Comparison of ENCODE assay signal across 19 mouse cellular contexts in the genomic region with DNA sequence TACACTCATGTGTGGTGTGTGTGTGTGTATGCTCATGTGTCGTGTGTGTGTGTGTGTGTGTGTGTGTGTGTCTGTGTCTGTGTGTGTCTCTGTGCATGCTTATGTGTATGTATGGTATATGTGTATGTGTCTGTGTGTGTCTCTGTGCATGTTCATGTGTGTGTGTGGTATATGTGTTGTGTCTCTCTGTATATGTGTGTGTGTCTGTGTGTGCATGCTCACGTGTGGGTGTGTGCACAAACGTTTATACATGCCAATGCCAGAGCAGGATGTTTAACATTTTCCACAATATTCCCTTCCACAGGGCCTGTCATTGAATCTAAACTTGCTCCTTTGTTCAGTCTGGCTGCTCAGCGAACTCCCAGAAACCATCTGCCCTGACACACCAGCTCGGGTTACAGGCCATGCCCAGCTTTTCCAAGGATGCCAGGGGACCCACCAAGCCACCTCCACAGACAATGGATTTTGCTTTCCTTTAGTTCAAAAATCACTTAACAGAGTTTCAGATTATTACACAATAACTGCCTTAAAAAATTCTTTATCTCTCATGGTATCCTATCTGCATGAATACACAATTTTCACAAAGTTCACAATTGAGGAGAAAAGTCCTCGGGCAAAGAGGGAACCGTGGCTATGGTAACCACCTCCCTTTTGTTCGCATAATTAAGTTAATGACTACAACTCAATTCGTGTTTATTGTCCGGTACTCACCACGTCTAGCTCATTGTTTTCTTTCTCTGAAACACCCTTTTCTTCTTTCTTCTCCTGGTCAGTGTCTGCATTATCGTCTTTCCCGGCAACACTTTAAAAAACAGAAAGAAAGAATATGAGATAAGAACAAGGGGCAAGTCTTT.
A peak's percentile ranks its signal among the peaks of the same experiment; 100 is the strongest.
DNase-seq lines count a peak whose midpoint lies in the region; ATAC-seq and TF ChIP-seq lines count a peak whose summit lies in the region.
"Had no signal": no experiment of that assay in that cellular context is flagged by ENCODE, and none has a peak within 500 bp of the region (broad histone marks: within the 10 kb centered on the region; RNA-seq: fewer than 3 reads in every experiment).

No protein-coding gene starts in this region.

- H3K9me3 ChIP-seq in forebrain, embryonic 10.5 days = no peaks in the 10 kb centered on the region
- H3K9me3 ChIP-seq in forebrain, postnatal 0 days (ENCODE audit: low read length) = no peaks in the 10 kb centered on the region
- H3K9me3 ChIP-seq in neural tube, embryonic 11.5 days (ENCODE audit: control insufficient read depth, low read length) = no peaks in the 10 kb centered on the region
- H3K9me3 ChIP-seq in forebrain, embryonic 15.5 days = no peaks in the 10 kb centered on the region
- no peaks in the 10 kb centered on the region for H3K9me3 ChIP-seq in intestine, postnatal 0 days (ENCODE audit: control insufficient read depth)
- H3K9me3 ChIP-seq: heart, embryonic 12.5 days; limb, embryonic 13.5 days; liver, embryonic 15.5 days had no signal

- no peaks in the 10 kb centered on the region for H3K27me3 ChIP-seq in forebrain, embryonic 10.5 days (ENCODE audit: poor library complexity, severe bottlenecking)
- H3K27me3 ChIP-seq in forebrain, postnatal 0 days (ENCODE audit: insufficient read depth, low read length) = no peaks in the 10 kb centered on the region
- no peaks in the 10 kb centered on the region for H3K27me3 ChIP-seq in neural tube, embryonic 11.5 days (ENCODE audit: control insufficient read depth, insufficient read depth, low read length)
- no peaks in the 10 kb centered on the region for H3K27me3 ChIP-seq in forebrain, embryonic 15.5 days
- no peaks in the 10 kb centered on the region for H3K27me3 ChIP-seq in intestine, postnatal 0 days (replicated peaks; ENCODE audit: control insufficient read depth, insufficient read depth, low read length)
- H3K27me3 ChIP-seq: CH12.LX; heart, embryonic 12.5 days; limb, embryonic 13.5 days; liver, embryonic 15.5 days had no signal

- WGBS in forebrain, embryonic 10.5 days = 39% methylated on average over 13 of the region's 13 CpGs
- 16% methylated on average over 13 of the region's 13 CpGs for WGBS in forebrain, postnatal 0 days
- WGBS in neural tube, embryonic 11.5 days = 29% methylated on average over 13 of the region's 13 CpGs
- 9% methylated on average over 13 of the region's 13 CpGs for WGBS in forebrain, embryonic 15.5 days
- 76% methylated on average over 13 of the region's 13 CpGs for WGBS in intestine, postnatal 0 days

- no peak overlapping the region for H3K9ac ChIP-seq in forebrain, postnatal 0 days
- no peak overlapping the region for H3K9ac ChIP-seq in neural tube, embryonic 11.5 days (ENCODE audit: low read length)
- H3K9ac ChIP-seq in forebrain, embryonic 15.5 days (replicated peaks) = no peak overlapping the region
- H3K9ac ChIP-seq in intestine, postnatal 0 days (ENCODE audit: low read depth, low read length) = no peak overlapping the region
- H3K9ac ChIP-seq: heart, embryonic 12.5 days; limb, embryonic 13.5 days; liver, embryonic 15.5 days had no signal

- H3K4me1 ChIP-seq in forebrain, embryonic 10.5 days = peaks cover 26% of the 10 kb centered on the region
- H3K4me1 ChIP-seq in forebrain, postnatal 0 days (ENCODE audit: insufficient read depth) = no peaks in the 10 kb centered on the region
- H3K4me1 ChIP-seq in neural tube, embryonic 11.5 days (ENCODE audit: control insufficient read depth, insufficient read depth, low read length) = no peaks in the 10 kb centered on the region
- H3K4me1 ChIP-seq in forebrain, embryonic 15.5 days = peaks cover 3% of the 10 kb centered on the region; the same call in 1 of the 2 replicates
- no peaks in the 10 kb centered on the region for H3K4me1 ChIP-seq in intestine, postnatal 0 days (replicated peaks; ENCODE audit: control insufficient read depth, insufficient read depth, low read length)
- H3K4me1 ChIP-seq: heart, embryonic 12.5 days; liver, embryonic 15.5 days had no signal

- no peak overlapping the region for H3K4me2 ChIP-seq in forebrain, postnatal 0 days (ENCODE audit: low read depth)
- no peak overlapping the region for H3K4me2 ChIP-seq in neural tube, embryonic 11.5 days (ENCODE audit: low read depth)
- no peak overlapping the region for H3K4me2 ChIP-seq in forebrain, embryonic 15.5 days (replicated peaks)
- H3K4me2 ChIP-seq in intestine, postnatal 0 days (replicated peaks; ENCODE audit: low read depth) = no peak overlapping the region
- H3K4me2 ChIP-seq: heart, embryonic 12.5 days; liver, embryonic 15.5 days had no signal

- peak overlapping the region; percentile 45 for H3K27ac ChIP-seq in forebrain, embryonic 10.5 days
- H3K27ac ChIP-seq in forebrain, postnatal 0 days (ENCODE audit: low read depth, low read length) = no peak overlapping the region
- peak overlapping the region; percentile 53; the same call in 1 of the 2 replicates for H3K27ac ChIP-seq in neural tube, embryonic 11.5 days (ENCODE audit: low read depth, low read length)
- H3K27ac ChIP-seq in forebrain, embryonic 15.5 days (replicated peaks) = peak overlapping the region; percentile 35; the same call in 1 of the 2 replicates
- H3K27ac ChIP-seq in intestine, postnatal 0 days (ENCODE audit: low read depth, low read length) = no peak overlapping the region
- H3K27ac ChIP-seq: limb, embryonic 13.5 days; liver, embryonic 15.5 days had no signal

- TF ChIP-seq CTCF in forebrain, postnatal 0 days (IDR thresholded peaks at IDR 0.05; ENCODE audit: low read depth) = no peak
- TF ChIP-seq CTCF in intestine, postnatal 0 days (IDR thresholded peaks at IDR 0.05; ENCODE audit: low read depth) = no peak

- peaks cover 65% of the 10 kb centered on the region for H3K36me3 ChIP-seq in forebrain, embryonic 10.5 days (replicated peaks)
- peaks cover 44% of the 10 kb centered on the region for H3K36me3 ChIP-seq in forebrain, postnatal 0 days (ENCODE audit: insufficient read depth)
- H3K36me3 ChIP-seq in neural tube, embryonic 11.5 days (ENCODE audit: control insufficient read depth, insufficient read depth, low read length) = peaks cover 15% of the 10 kb centered on the region
- H3K36me3 ChIP-seq in forebrain, embryonic 15.5 days = peaks cover 57% of the 10 kb centered on the region
- peaks cover 30% of the 10 kb centered on the region for H3K36me3 ChIP-seq in intestine, postnatal 0 days (ENCODE audit: control insufficient read depth, insufficient read depth)

- DNase-seq in forebrain, embryonic 10.5 days (ENCODE audit: extremely low spot score, low spot score) = peak; percentile 52
- DNase-seq in forebrain, postnatal 0 days = no peak
- peak; percentile 28 for DNase-seq in neural tube, embryonic 11.5 days (ENCODE audit: low spot score)
- DNase-seq in neural tube, embryonic 10.5 days (ENCODE audit: extremely low spot score, low spot score) = no peak
- peak; percentile 91 for DNase-seq in retina, postnatal 1 day
- no peak for DNase-seq in layer of hippocampus, postnatal 10 days (ENCODE audit: low spot score in 2 of 2)
- DNase-seq: adrenal gland, postnatal 25 days; cerebellum, adult 9-10 months; heart, postnatal 4 days; kidney, adult 8-10 months; lung, postnatal 14 days; thymus, postnatal 4 days had no signal

- no peak for ATAC-seq in forebrain, postnatal 0 days
- peak; percentile 45; the same call in 1 of the 2 replicates for ATAC-seq in neural tube, embryonic 11.5 days (ENCODE audit: insufficient read depth, low FRiP score, low TSS enrichment)
- ATAC-seq in forebrain, embryonic 15.5 days (replicated peaks) = no peak; the same call in 1 of the 2 replicates
- no peak for ATAC-seq in intestine, postnatal 0 days
- ATAC-seq: activated CD4-positive, CD25-positive, alpha-beta regulatory T cell, adult 4 months had no signal

- no peak overlapping the region for H3K4me3 ChIP-seq in forebrain, embryonic 10.5 days
- H3K4me3 ChIP-seq in forebrain, postnatal 0 days (ENCODE audit: low read depth, low read length) = no peak overlapping the region
- H3K4me3 ChIP-seq in neural tube, embryonic 11.5 days (ENCODE audit: low read depth, low read length) = no peak overlapping the region
- no peak overlapping the region for H3K4me3 ChIP-seq in forebrain, embryonic 15.5 days
- H3K4me3 ChIP-seq in intestine, postnatal 0 days (ENCODE audit: low read depth, low read length) = no peak overlapping the region
- H3K4me3 ChIP-seq: heart, embryonic 12.5 days; limb, embryonic 13.5 days; liver, embryonic 15.5 days had no signal

Comparison
In these comparisons a context has a peak if more than half of its experiments do, and no peak if none do; other contexts are left out.
1. DNase-seq: peak in forebrain, embryonic 10.5 days (single experiment), neural tube, embryonic 11.5 days (single experiment) and retina, postnatal 1 day (single experiment); none in forebrain, postnatal 0 days (single experiment), neural tube, embryonic 10.5 days (single experiment) and layer of hippocampus, postnatal 10 days (0 of 2).
2. H3K27ac ChIP-seq: peak in forebrain, embryonic 10.5 days (single experiment), neural tube, embryonic 11.5 days (single experiment) and forebrain, embryonic 15.5 days (single experiment); none in forebrain, postnatal 0 days (single experiment) and intestine, postnatal 0 days (single experiment).